Mouse (Mus musculus) ovary, postnatal 36 days (tissue): ENCODE results near the gene Magea8.
"Not testable (repeated sequence)": the region's sequence is repeated elsewhere in the genome, so short reads cannot be mapped to it uniquely, and the experiment has no call there.

ENCODE experiments used
- DNase-seq: peaks from one replicate; pipeline ENCODE4 v3.0.0; 2022; ENCODE audit warnings: low spot score, mixed read lengths

Gene Magea8

GRCm38 (mm10) chrX:154995750-154996149 is at the start of gene Magea8:
Magea8 (minus strand) TSS chrX:154995850.
- DNase-seq = not testable (repeated sequence)

- DNase-seq = not testable (repeated sequence)
Measured at GRCm38 (mm10) chrX:154949405-154949804, 46.2 kb downstream of the Magea8 start, which contains the start of gene Magea3. Magea3 (minus strand) TSS chrX:154949505.

DNA sequence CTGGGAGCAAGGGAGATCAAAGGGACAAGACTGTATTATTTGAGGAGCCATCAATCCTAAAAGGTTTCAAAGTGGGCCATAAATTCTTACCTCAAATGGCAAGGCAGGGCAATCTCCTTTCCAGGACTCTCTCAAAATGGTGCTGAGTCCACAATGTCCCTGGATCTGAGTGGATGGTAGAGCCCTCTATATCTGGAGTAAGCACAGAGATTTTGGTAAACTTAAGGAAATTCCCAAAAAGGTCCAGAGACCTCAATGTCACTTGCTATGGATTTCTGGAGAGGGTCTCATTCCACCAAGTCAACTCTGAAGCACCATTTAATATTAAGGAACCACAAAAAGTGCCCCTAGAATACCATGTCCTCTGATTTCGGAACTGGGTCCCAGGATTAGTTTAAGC is 59.8 kb downstream of the Magea8 start, which contains the start of gene Magea6:
Magea6 (minus strand) TSS at position 101 of the 400 bp plus-strand sequence.
- DNase-seq = not testable (repeated sequence)
